Mouse (Mus musculus): ENCODE results near the gene Bax. TPM values are rescaled to one million over a fixed set of nuclear protein-coding genes. Genes with fewer than 3 reads are reported as not detected.

Gene Bax
- polyA plus RNA-seq, 1 experiment from 2014 or later: 182 TPM

DNA sequence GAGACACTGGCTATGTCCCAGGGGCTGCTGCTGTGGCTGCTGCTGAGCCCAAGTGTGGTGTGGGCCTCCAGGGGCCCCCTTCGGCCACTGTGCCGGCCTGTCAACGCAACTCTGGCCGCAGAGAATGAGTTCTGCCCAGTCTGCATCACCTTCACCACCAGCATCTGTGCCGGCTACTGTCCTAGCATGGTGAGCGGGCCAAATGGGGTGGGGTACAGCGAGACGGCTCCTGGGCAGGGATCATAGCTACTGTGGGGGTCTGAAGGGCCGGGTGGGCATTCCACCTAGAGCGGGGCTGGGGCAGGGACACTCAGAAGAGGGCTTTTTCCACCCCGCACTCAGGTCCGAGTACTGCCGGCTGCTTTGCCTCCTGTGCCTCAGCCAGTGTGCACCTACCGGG, 45.5 kb downstream of the Bax start:
- no peak overlapping the region for H3K4me2 ChIP-seq (replicated peaks; ENCODE audit: low read depth, low read length)
- H3K36me3 ChIP-seq (ENCODE audit: insufficient read depth, low read length): peaks cover 46% of the 10 kb centered on the region
- peaks cover 15% of the 10 kb centered on the region for H3K4me1 ChIP-seq (ENCODE audit: insufficient read depth, low read length)
- WGBS: 90% methylated on average over 14 of the region's 14 CpGs
- ATAC-seq (ENCODE audit: low FRiP score, low TSS enrichment): no peak
- H3K9ac ChIP-seq (replicated peaks; ENCODE audit: low read length): no peak overlapping the region
- H3K9me3 ChIP-seq (ENCODE audit: low read length): no peaks in the 10 kb centered on the region
- peaks cover 35% of the 10 kb centered on the region for H3K27me3 ChIP-seq (ENCODE audit: insufficient read depth, low read length)
- no peak overlapping the region for H3K4me3 ChIP-seq (ENCODE audit: low read length)
- H3K27ac ChIP-seq (ENCODE audit: low read length): no peak overlapping the region

DNA sequence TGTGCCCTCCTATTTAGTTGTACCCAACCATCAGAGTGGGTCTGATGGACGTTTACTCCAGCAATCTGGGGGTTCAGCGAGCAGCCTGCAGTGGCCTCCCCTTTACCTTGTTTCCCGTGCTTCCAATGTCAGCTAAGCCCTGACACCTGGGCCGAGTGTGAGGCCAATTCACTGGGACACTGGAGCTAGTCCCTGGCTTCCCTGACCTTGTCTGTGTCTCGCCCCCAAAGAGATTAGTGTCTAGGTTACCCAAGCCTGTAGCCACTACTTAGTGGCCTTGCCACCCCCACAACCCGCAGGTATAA, 46.1 kb downstream of the Bax start, which contains the start of gene Lhb:
TSS of gene Lhb (plus strand) at position 206 of the 305 bp plus-strand sequence.
- Histone ChIP-seq H3K4me1 (ENCODE audit: insufficient read depth, low read length) (peaks cover 17% of the 10 kb centered on the region), H3K4me3 (ENCODE audit: low read length) (no peak within 1 kb of the TSS), H3K27me3 (ENCODE audit: insufficient read depth, low read length) (peaks cover 41% of the 10 kb centered on the region), H3K4me2 (replicated peaks; ENCODE audit: low read depth, low read length) (no peak within 1 kb of the TSS), H3K9me3 (ENCODE audit: low read length) (no peaks in the 10 kb centered on the region), H3K36me3 (ENCODE audit: insufficient read depth, low read length) (peaks cover 46% of the 10 kb centered on the region), H3K27ac (ENCODE audit: low read length) (no peak within 1 kb of the TSS), H3K9ac (replicated peaks; ENCODE audit: low read length) (0 out of 2 replicates have a peak within 1 kb of the TSS, but pooled peaks have one; percentile 22)
- ATAC-seq (ENCODE audit: low FRiP score, low TSS enrichment): no peak
- 55% methylated on average over 6 of the region's 6 CpGs for WGBS

DNA sequence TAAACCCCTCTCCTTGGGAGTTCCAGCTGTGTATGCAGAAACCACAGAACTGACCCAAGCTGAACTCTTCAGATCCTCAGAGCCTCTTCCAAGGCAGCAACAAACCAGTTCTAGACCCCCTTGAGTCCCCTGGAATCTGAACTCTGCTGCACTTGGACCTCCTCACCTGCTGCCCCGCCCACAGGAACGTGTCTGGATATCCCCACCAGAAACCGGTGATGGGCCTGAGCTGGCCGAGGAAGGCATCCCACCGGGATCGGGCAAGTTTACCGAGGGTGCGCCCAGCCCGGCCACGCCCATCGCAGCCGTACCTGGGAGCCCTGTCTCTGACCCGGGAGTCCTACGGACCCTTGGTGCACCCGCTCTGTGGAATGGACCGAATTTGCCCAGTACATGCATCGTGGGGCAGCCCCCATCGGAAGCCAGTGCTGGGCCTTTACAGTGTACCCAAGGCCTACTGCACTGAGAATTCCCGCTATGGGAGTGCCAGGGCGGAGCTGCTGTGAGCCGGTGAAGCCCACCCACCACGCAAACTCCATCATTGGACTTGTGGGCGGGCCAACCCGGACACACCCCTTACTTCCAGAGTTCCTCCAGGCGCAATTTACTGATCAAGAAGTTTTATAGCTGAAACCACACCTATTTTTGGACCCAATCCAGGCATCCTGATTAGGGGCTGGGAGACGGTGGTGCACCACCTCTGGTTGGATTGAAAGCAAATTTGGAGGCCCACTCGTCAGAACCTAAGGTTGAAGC, 46.7 kb downstream of the Bax start:
- 0 out of 2 replicates have a peak, but pooled peaks have one; percentile 11 for ATAC-seq (ENCODE audit: low FRiP score, low TSS enrichment)
- no peaks in the 10 kb centered on the region for H3K9me3 ChIP-seq (ENCODE audit: low read length)
- WGBS: 10% methylated on average over 27 of the region's 27 CpGs
- peaks cover 46% of the 10 kb centered on the region for H3K27me3 ChIP-seq (ENCODE audit: insufficient read depth, low read length)
- H3K27ac ChIP-seq (ENCODE audit: low read length): no peak overlapping the region
- H3K4me2 ChIP-seq (replicated peaks; ENCODE audit: low read depth, low read length): no peak overlapping the region
- 0 out of 2 replicates have a peak overlapping the region, but pooled peaks have one; percentile 22 for H3K9ac ChIP-seq (replicated peaks; ENCODE audit: low read length)
- peaks cover 17% of the 10 kb centered on the region for H3K4me1 ChIP-seq (ENCODE audit: insufficient read depth, low read length)
- H3K4me3 ChIP-seq (ENCODE audit: low read length): no peak overlapping the region
- peaks cover 42% of the 10 kb centered on the region for H3K36me3 ChIP-seq (ENCODE audit: insufficient read depth, low read length)

DNA sequence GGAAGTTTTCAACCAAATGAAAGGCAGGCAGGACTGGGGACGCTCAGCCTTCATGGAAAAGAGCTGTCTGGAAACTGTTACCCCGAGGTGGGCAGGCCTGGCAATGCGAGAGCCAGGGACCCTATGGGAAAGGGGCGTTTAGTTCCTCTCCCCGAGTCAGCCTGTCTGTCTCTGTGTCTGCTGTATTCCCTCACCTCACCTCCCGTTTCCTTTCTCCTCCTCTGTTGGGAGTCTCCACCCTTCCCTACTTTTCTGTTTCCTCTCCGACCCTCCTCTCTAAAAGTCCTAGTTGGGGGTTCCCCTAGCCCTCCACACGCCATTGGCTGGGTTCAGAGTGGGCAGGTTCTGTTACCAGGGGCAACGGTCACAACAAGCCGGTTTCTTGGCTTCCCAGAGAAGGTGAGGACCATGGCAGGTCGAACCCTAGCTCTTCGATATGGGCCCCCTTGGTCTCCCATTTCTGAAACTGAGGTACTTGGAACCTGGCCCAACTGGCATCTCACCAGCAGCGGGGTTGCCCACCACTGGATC, 48.7 kb downstream of the Bax start:
- 8% methylated on average over 13 of the region's 13 CpGs for WGBS
- Histone ChIP-seq H3K4me2 (replicated peaks; ENCODE audit: low read depth, low read length) (0 out of 2 replicates have a peak overlapping the region, but pooled peaks have one; percentile 17), H3K36me3 (ENCODE audit: insufficient read depth, low read length) (peaks cover 22% of the 10 kb centered on the region), H3K27ac (ENCODE audit: low read length) (no peak overlapping the region), H3K9me3 (ENCODE audit: low read length) (no peaks in the 10 kb centered on the region), H3K27me3 (ENCODE audit: insufficient read depth, low read length) (peaks cover 65% of the 10 kb centered on the region), H3K9ac (replicated peaks; ENCODE audit: low read length) (peak overlapping the region; percentile 25), H3K4me3 (ENCODE audit: low read length) (no peak overlapping the region), H3K4me1 (ENCODE audit: insufficient read depth, low read length) (peaks cover 31% of the 10 kb centered on the region)
- ATAC-seq (ENCODE audit: low FRiP score, low TSS enrichment): no peak

DNA sequence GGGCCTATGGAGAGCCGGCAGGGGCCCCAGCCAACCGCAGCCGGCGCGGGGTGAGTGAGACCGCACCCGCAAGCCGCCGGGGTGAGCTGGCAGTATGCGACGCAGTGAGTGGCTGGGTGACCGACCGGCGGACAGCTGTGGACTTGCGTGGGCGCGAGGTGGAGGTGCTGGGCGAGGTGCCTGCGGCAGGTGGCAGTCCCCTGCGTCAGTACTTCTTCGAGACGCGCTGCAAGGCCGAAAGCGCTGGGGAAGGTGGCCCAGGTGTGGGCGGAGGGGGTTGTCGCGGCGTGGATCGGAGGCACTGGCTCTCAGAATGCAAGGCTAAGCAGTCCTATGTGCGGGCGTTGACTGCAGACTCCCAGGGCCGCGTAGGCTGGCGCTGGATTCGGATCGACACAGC, 51.1 kb downstream of the Bax start:
- Histone ChIP-seq H3K27ac (ENCODE audit: low read length) (no peak overlapping the region), H3K4me3 (ENCODE audit: low read length) (peak overlapping the region; percentile 3; the same call in 1 of the 2 replicates), H3K27me3 (ENCODE audit: insufficient read depth, low read length) (peaks cover 82% of the 10 kb centered on the region), H3K4me2 (replicated peaks; ENCODE audit: low read depth, low read length) (peak overlapping the region; percentile 22), H3K9ac (replicated peaks; ENCODE audit: low read length) (no peak overlapping the region), H3K4me1 (ENCODE audit: insufficient read depth, low read length) (peaks cover 32% of the 10 kb centered on the region), H3K36me3 (ENCODE audit: insufficient read depth, low read length) (no peaks in the 10 kb centered on the region), H3K9me3 (ENCODE audit: low read length) (no peaks in the 10 kb centered on the region)
- no peak for ATAC-seq (ENCODE audit: low FRiP score, low TSS enrichment)
- 12% methylated on average over 33 of the region's 37 CpGs for WGBS

DNA sequence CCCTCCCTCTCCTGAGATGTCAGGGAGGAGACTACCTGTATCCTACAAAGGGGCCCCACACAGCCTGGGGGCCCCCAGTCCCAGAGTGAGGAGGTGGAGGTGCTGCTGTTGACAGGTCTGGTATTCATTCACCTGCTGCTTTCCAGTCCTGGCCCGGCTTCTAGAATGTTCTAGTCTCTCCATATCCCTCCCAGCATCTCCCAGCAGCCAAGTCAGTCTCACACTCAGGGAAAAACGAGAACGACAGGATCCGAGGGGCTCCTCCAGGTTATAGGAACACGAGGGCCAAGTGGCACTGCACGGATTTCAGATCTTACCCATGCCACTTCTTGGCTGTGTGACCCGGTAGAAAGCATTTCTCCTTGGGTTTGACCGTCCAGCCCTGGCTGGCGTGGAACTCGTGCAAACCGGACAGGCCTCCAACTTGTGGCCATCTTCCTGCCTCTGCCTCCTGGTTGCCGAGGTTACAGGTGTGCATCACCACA, 51.9 kb downstream of the Bax start:
- Histone ChIP-seq H3K9me3 (ENCODE audit: low read length) (no peaks in the 10 kb centered on the region), H3K27ac (ENCODE audit: low read length) (no peak overlapping the region), H3K4me2 (replicated peaks; ENCODE audit: low read depth, low read length) (no peak overlapping the region; the same call in 1 of the 2 replicates), H3K36me3 (ENCODE audit: insufficient read depth, low read length) (no peaks in the 10 kb centered on the region), H3K4me1 (ENCODE audit: insufficient read depth, low read length) (peaks cover 26% of the 10 kb centered on the region), H3K9ac (replicated peaks; ENCODE audit: low read length) (no peak overlapping the region), H3K27me3 (ENCODE audit: insufficient read depth, low read length) (peaks cover 86% of the 10 kb centered on the region), H3K4me3 (ENCODE audit: low read length) (no peak overlapping the region)
- WGBS: 36% methylated on average over 12 of the region's 12 CpGs
- ATAC-seq (ENCODE audit: low FRiP score, low TSS enrichment): no peak

DNA sequence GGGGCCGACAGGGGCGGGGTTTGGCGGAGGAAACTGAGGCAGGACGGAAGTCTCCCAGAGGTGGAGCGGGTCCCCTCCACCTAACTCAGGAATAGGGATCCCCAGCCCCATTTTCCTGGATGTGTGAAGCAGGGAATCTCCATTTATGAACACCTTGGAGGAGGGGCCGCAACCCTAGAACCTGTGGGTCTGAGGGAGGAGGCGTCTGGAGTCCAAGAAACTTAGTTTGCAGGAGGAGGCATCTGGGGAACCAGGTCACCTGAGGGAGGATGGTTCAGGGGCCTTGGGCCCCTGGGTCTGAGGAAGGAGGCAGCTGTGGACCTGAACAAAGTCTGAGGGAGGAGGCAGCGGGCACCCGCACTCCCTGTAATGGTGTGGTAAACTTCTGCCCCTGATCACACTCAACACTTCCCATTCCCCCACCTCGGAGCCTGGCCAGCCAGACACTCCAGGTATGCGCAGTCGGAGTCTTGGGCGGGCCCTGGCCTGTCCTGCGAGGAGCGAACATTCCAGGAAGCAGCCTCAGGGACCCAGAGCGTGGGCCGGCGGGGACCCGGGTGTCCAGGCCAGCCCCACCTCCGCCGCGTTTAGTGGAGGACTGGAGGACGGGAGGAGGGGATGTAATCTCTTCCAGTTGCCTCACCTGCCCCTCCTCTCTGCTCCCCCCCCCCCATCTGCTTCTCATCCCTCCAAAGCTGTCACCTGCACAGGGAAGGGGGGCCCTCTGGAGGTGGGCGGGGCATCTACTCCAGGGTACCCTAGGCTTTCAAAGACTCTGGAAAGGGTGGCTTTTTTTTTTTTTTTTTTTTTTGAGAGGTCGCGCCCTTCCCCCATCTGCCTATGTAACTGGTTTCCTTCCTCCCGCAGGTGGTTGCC, 52.6 kb downstream of the Bax start:
- Histone ChIP-seq H3K9ac (replicated peaks; ENCODE audit: low read length) (peak overlapping the region; percentile 77), H3K4me2 (replicated peaks; ENCODE audit: low read depth, low read length) (peak overlapping the region; percentile 93), H3K9me3 (ENCODE audit: low read length) (no peaks in the 10 kb centered on the region), H3K4me1 (ENCODE audit: insufficient read depth, low read length) (peaks cover 26% of the 10 kb centered on the region), H3K27ac (ENCODE audit: low read length) (no peak overlapping the region), H3K4me3 (ENCODE audit: low read length) (peak overlapping the region; percentile 65), H3K27me3 (ENCODE audit: insufficient read depth, low read length) (peaks cover 87% of the 10 kb centered on the region), H3K36me3 (ENCODE audit: insufficient read depth, low read length) (no peaks in the 10 kb centered on the region)
- WGBS: under 1% methylated on average over 27 of the region's 27 CpGs
- ATAC-seq (ENCODE audit: low FRiP score, low TSS enrichment): peak; percentile 39; the same call in 1 of the 2 replicates

DNA sequence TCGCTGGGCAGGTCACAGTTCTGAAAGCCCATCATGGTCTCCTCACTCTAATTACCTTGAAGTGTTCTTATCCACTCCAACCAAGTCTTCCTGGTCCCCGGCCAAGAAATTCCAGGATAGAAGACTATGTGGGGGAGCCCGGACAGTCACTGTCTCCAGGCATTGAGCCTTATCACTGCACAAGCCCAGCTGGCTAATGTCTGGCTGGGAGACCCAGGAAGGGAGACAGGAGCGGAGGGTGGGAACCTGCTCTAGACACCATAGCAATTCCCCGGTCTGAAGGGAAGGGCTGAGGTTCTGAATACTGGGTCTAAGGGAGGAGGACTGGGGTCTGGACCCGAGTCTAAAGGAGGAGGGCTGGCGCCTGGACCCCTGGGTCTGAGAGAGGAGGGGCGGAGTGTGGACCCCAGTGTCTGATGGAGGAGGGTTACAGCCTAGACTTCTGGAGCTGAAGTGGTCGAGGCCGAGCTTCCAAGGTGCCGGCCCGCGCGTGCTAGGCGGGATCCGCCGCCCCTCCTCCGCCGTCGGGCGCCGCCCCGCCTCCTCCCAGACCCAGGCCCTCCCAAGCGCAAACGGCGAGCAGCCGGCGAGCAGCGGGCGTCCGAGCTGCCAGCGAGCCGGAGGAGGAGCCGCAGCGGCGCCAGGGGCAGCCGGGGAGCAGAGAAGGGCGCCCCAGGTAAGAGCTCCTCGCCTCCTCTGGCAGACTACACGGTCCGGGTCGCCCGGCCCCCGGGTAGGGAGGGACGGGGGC, 53.4 kb downstream of the Bax start, which contains the start of gene Ntf5:
TSS of gene Ntf5 (plus strand) at position 583 of the 751 bp plus-strand sequence.
- peak within 1 kb of the TSS; percentile 93 for H3K4me2 ChIP-seq (replicated peaks; ENCODE audit: low read depth, low read length)
- H3K4me1 ChIP-seq (ENCODE audit: insufficient read depth, low read length): peaks cover 26% of the 10 kb centered on the region
- peaks cover 88% of the 10 kb centered on the region for H3K27me3 ChIP-seq (ENCODE audit: insufficient read depth, low read length)
- no peaks in the 10 kb centered on the region for H3K9me3 ChIP-seq (ENCODE audit: low read length)
- WGBS: 2% methylated on average over 44 of the region's 45 CpGs
- H3K36me3 ChIP-seq (ENCODE audit: insufficient read depth, low read length): no peaks in the 10 kb centered on the region
- peak within 1 kb of the TSS; percentile 65 for H3K4me3 ChIP-seq (ENCODE audit: low read length)
- peak within 1 kb of the TSS; percentile 77 for H3K9ac ChIP-seq (replicated peaks; ENCODE audit: low read length)
- no peak within 1 kb of the TSS for H3K27ac ChIP-seq (ENCODE audit: low read length)
- ATAC-seq (ENCODE audit: low FRiP score, low TSS enrichment): peak; percentile 60

DNA sequence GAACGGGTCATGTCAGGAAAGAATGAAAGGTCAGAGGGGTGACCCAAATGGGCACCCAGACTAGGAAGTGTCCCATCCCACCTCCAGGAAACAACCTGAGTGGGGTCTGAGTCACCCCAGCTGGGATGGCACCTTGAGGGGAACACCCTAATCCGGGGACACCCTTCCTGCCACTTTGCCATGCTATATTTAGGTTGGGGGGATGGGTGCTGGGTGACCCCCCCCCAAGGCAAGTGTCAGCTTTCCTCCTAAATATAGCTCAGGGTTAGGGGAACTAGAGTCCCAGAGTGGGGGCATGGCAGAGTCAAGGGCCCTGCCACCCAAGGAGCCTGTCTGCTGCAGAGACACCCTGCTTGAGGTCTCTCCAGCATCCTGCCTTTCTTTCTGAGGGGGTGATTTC, 54.3 kb downstream of the Bax start:
- H3K4me3 ChIP-seq (ENCODE audit: low read length): no peak overlapping the region
- ATAC-seq (ENCODE audit: low FRiP score, low TSS enrichment): no peak
- no peak overlapping the region for H3K9ac ChIP-seq (replicated peaks; ENCODE audit: low read length)
- H3K9me3 ChIP-seq (ENCODE audit: low read length): no peaks in the 10 kb centered on the region
- no peaks in the 10 kb centered on the region for H3K36me3 ChIP-seq (ENCODE audit: insufficient read depth, low read length)
- WGBS: 82% methylated on average over 2 of the region's 2 CpGs
- peaks cover 90% of the 10 kb centered on the region for H3K27me3 ChIP-seq (ENCODE audit: insufficient read depth, low read length)
- no peak overlapping the region for H3K27ac ChIP-seq (ENCODE audit: low read length)
- H3K4me2 ChIP-seq (replicated peaks; ENCODE audit: low read depth, low read length): no peak overlapping the region
- H3K4me1 ChIP-seq (ENCODE audit: insufficient read depth, low read length): peaks cover 18% of the 10 kb centered on the region
